Mouse (Mus musculus) kidney, embryonic 14.5 days (tissue): ENCODE measurements at regions not wholly inside any gene's neighbourhood (a gene's known extent, or its start where the extent isn't known, plus 50 kb on each side); places are given as distances from the start of the nearest gene placed in this dataset.

Source experiments
- ATAC-seq: fragments of 200-750 bp; cut with Nextera tagmentation; 2 replicates; pipeline ENCODE4 v1.8.0; 2017; ENCODE audit warnings: moderate number of reproducible peaks, mild to moderate bottlenecking, moderate TSS enrichment, moderate library complexity; ENCODE audit not compliant: low FRiP score, low TSS enrichment
- H3K27ac ChIP-seq: fragments of 300-500 bp; sonication (generic); 2 replicates; pipeline ENCODE4 v1.5.1; 2014; ENCODE audit warnings: low read depth, mild to moderate bottlenecking, low read length, moderate library complexity, mixed read lengths
- H3K27me3 ChIP-seq: fragments of 300-500 bp; sonication (generic); 2 replicates; pipeline ENCODE4 v1.6.1; 2014; ENCODE audit warnings: mild to moderate bottlenecking, low read length; ENCODE audit not compliant: control insufficient read depth, insufficient read depth
- H3K36me3 ChIP-seq: fragments of 300-500 bp; sonication (generic); 2 replicates; pipeline ENCODE4 v1.6.1; 2014; ENCODE audit warnings: low read length, mixed read lengths; ENCODE audit not compliant: control insufficient read depth, insufficient read depth
- H3K4me1 ChIP-seq: fragments of 300-500 bp; sonication (generic); 2 replicates; pipeline ENCODE4 v1.6.1; 2014; ENCODE audit warnings: low read length, mixed read lengths; ENCODE audit not compliant: control insufficient read depth, insufficient read depth
- H3K4me2 ChIP-seq: fragments of 300-500 bp; sonication (generic); replicated peaks from 2 replicates; pipeline ENCODE4 v1.6.1; 2014; ENCODE audit warnings: low read depth, mild to moderate bottlenecking, low read length
- H3K4me3 ChIP-seq: fragments of 300-500 bp; sonication (generic); 2 replicates; pipeline ENCODE4 v1.5.1; 2014; ENCODE audit warnings: mild to moderate bottlenecking, low read length
- H3K9ac ChIP-seq: fragments of 300-500 bp; sonication (generic); 2 replicates; pipeline ENCODE4 v1.6.1; 2014; ENCODE audit warnings: low read depth, mild to moderate bottlenecking, low read length, moderate library complexity
- H3K9me3 ChIP-seq: fragments of 300-500 bp; sonication (generic); 2 replicates; pipeline ENCODE4 v1.6.1; 2016; ENCODE audit warnings: low read length; ENCODE audit not compliant: control insufficient read depth
- WGBS: fragments of 180-500 bp; shearing (Covaris S2); extraction: QIAGEN DNeasy Blood & Tissue Kit; methylation state at CpG from one replicate; pipeline ENCODE4 v1.1.7; 2014; 5-methylcytosine and 5-hydroxymethylcytosine counted together

DNA sequence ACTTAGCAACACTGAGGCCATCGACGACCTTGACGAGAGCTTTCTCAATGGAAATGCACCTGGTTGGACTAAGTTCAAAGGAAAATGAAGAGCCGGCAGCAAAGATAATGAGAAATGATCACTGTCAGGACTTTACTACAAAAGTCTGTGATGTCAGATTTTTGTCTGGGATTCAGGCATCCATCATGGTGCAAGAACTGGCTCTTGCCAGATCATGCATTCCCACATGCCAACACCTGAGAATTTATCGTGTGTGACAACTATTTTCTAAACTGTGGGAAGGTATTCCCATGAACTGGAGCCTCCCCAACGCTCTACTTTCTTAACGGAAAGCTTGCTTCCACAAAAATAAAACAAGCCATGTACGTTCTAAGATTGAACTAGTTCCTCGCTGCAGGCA lies 58.1 kb downstream of the Irx6 start:
- Histone ChIP-seq H3K9me3 (no peaks in the 10 kb centered on the region), H3K36me3 (no peaks in the 10 kb centered on the region), H3K9ac (no peak overlapping the region), H3K4me2 (no peak overlapping the region), H3K4me1 (no peaks in the 10 kb centered on the region), H3K27ac (no peak overlapping the region), H3K27me3 (no peaks in the 10 kb centered on the region), H3K4me3 (no peak overlapping the region)
- ATAC-seq: no peak
- WGBS: 92% methylated on average over 9 of the region's 9 CpGs

DNA sequence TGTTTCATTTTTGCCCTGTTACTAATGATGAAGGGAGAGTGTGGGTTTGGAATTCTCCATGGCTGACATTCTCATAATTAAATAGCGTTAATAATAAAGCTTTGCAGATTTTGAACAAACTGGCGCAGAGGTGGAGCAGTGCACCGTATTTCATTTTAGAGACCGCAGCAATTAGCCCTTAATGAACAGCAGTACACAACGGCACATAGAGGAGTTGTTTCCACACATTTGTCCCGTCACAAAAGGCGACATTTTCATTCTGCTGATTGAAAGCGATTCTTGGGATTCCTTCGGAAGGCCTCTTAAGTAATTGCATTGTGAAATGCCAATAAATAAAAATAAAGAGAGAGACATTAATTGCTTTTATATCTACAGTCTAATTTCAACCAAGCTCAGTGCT lies 61.6 kb downstream of the Irx6 start:
- Histone ChIP-seq H3K4me3 (no peak overlapping the region), H3K4me1 (no peaks in the 10 kb centered on the region), H3K36me3 (no peaks in the 10 kb centered on the region), H3K9ac (no peak overlapping the region), H3K27me3 (no peaks in the 10 kb centered on the region), H3K27ac (no peak overlapping the region), H3K9me3 (no peaks in the 10 kb centered on the region), H3K4me2 (no peak overlapping the region)
- WGBS: 78% methylated on average over 9 of the region's 9 CpGs
- ATAC-seq: no peak

DNA sequence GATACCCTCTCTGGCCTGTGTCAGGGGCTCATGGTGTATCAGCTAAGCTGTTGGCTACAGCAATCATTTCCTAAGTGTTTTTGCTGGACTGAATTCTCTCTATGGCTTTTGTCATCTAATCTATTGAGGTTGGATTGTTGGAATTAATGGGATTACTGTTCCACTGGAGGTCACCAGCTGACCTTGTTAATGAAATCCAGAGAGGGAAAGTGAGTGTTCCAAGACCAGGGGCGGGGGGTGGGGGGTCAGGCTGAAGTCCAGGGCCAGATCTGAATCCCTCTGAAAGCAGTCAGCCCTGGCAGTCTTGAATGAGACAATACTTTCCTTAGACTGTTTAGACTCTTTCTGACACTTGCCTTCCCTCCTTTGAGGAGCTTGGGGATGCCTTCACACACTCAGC lies 64.0 kb downstream of the Irx6 start:
- Histone ChIP-seq H3K4me1 (no peaks in the 10 kb centered on the region), H3K27me3 (no peaks in the 10 kb centered on the region), H3K4me3 (no peak overlapping the region), H3K27ac (no peak overlapping the region), H3K36me3 (no peaks in the 10 kb centered on the region), H3K4me2 (no peak overlapping the region), H3K9ac (no peak overlapping the region), H3K9me3 (no peaks in the 10 kb centered on the region)
- no peak for ATAC-seq
- 50% methylated on average over 1 of the region's 1 CpGs for WGBS

DNA sequence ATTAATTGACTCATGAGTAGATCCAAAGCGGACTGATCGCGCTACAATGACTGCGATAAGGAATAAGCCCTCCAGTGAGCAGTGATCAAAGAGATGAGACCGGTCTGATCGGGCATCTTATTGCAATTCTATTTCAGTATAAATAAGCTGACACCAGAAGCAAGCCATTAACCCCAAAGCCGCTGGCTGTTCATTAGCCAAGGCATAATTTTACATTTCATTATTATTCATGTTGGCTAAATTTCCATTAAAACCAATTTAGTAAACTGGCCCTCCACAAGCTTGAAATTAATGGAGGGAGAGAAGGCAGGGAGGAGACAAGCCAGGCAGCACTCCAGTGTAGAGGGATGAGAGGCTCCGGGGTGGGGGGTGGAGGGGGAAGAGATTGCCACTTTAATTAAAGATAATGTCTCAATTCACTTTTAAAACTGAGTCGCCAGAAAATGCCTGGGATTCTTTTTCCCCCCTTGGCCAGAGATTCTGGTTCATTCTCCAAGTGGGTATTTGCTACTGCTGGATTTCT lies 66.3 kb downstream of the Irx6 start:
- H3K9me3 ChIP-seq: no peaks in the 10 kb centered on the region
- 66% methylated on average over 9 of the region's 9 CpGs for WGBS
- H3K4me1 ChIP-seq: no peaks in the 10 kb centered on the region
- no peaks in the 10 kb centered on the region for H3K27me3 ChIP-seq
- no peak overlapping the region for H3K27ac ChIP-seq
- no peaks in the 10 kb centered on the region for H3K36me3 ChIP-seq
- H3K4me2 ChIP-seq: no peak overlapping the region
- ATAC-seq: no peak
- H3K4me3 ChIP-seq: no peak overlapping the region
- no peak overlapping the region for H3K9ac ChIP-seq

DNA sequence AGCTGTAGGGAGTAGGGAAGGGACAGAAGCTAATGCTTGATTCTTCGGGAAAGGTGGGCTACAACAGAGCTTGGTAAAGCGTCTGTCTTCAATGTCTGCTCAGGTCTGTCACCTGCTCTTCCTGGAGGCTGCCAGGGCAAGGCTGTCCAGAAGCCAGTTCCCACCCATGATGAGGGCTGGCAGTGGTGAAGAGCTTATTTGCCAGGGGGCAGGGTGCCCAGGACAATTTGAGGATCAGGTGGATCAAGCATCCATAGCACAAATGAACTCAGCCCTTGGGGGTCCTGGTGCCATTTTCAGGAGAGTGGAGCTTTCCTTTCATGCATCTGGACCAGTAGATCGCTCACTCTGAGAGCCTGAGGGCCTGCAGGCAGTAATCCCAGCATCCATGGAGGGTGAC lies 67.7 kb downstream of the Irx6 start:
- ATAC-seq: no peak
- Histone ChIP-seq H3K36me3 (no peaks in the 10 kb centered on the region), H3K9me3 (no peaks in the 10 kb centered on the region), H3K4me3 (no peak overlapping the region), H3K4me1 (no peaks in the 10 kb centered on the region), H3K27ac (no peak overlapping the region), H3K4me2 (no peak overlapping the region), H3K9ac (no peak overlapping the region), H3K27me3 (no peaks in the 10 kb centered on the region)
- WGBS: 86% methylated on average over 3 of the region's 3 CpGs

DNA sequence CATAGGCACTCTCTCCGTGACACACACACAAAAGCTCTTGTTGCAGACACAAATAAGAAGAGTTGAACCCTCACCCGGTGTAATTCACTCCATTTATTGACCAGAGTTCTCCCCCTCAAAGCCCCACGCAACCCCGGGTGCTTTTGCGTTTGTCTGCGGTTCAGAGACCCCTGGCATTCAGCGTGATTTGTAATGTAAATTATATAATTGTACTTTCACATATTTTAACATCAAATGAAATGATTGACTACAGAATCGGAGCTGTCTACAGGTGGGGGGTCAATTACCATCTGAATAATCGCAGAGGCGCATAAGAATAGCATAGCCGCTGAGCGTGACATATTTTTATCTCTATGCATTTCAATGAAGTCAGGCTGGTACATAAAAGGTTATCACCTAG lies 69.0 kb downstream of the Irx6 start:
- ATAC-seq: no peak
- Histone ChIP-seq H3K4me1 (no peaks in the 10 kb centered on the region), H3K9me3 (no peaks in the 10 kb centered on the region), H3K4me3 (no peak overlapping the region), H3K36me3 (no peaks in the 10 kb centered on the region), H3K27me3 (no peaks in the 10 kb centered on the region), H3K4me2 (no peak overlapping the region), H3K27ac (no peak overlapping the region), H3K9ac (no peak overlapping the region)
- 54% methylated on average over 12 of the region's 12 CpGs for WGBS

DNA sequence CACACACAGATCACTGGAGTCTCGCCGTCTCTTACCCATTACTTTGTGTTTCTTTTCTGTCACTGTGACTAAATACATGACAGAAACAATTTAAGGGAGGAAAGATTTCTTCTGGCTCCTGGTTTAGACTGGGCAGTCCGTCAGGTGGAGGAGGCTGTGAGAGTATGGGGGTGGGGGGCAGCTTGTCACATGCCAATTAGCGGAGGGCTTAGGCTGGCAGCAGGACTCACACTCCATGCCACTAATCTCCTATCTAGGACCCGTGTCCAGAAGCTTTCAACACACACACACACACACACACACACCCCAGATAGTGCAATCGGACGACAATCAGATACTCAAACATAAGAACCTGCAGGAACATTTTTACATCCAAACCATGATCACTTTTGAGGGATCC lies 73.0 kb downstream of the Irx6 start:
- Histone ChIP-seq H3K36me3 (no peaks in the 10 kb centered on the region), H3K27ac (no peak overlapping the region), H3K27me3 (no peaks in the 10 kb centered on the region), H3K9ac (no peak overlapping the region), H3K4me1 (no peaks in the 10 kb centered on the region), H3K9me3 (no peaks in the 10 kb centered on the region), H3K4me2 (no peak overlapping the region), H3K4me3 (no peak overlapping the region)
- ATAC-seq: no peak
- 68% methylated on average over 7 of the region's 7 CpGs for WGBS

DNA sequence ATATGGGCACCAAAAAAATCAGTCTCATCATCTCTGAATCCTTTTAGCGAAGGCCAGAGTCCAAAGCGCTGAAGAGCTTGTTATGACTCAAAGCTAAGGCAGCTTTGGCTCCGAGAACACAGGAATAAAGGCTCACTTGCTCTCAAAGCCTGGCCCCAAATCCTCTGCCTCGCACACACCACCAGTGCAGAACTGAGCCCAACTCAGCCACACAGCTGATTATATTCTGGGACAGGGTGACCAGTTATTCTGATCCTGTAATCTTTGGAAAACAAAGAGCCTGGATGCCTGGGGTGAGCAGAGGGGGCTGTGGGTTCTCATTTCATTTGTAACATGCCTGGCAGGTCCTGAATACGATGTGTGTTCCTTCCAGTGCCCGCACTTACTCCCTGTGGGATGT lies 73.9 kb downstream of the Irx6 start:
- H3K4me3 ChIP-seq: no peak overlapping the region
- ATAC-seq: no peak
- H3K27me3 ChIP-seq: no peaks in the 10 kb centered on the region
- WGBS: 80% methylated on average over 6 of the region's 6 CpGs
- H3K4me2 ChIP-seq: no peak overlapping the region
- H3K9ac ChIP-seq: no peak overlapping the region
- no peaks in the 10 kb centered on the region for H3K4me1 ChIP-seq
- H3K27ac ChIP-seq: no peak overlapping the region
- H3K36me3 ChIP-seq: no peaks in the 10 kb centered on the region
- no peaks in the 10 kb centered on the region for H3K9me3 ChIP-seq

DNA sequence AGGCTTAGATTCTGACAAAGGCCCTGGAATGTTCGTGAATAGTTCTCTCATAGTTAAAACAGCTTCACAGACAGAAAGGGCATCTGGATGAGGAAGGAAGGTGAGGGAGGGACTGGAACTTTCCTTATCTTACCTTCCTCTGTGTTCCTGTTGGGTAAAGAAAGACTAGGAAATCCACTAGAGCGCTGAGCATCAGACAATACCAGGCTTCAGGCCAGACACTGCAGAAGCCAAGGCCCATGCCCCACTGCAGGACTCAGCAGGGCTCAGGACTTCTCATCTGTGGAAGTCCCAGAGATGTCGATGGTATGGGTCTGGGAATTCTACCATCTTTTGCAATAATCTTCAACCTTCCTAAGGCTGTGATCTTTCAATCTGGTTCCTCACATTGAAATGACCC lies 67.2 kb upstream of the Mmp2 start:
- H3K9me3 ChIP-seq: no peaks in the 10 kb centered on the region; the same call in 1 of the 2 replicates
- 88% methylated on average over 3 of the region's 3 CpGs for WGBS
- ATAC-seq: no peak

More for the DNA sequence above, 67.2 kb upstream of the Mmp2 start:
- H3K27me3 ChIP-seq: no peaks in the 10 kb centered on the region
- no peak overlapping the region for H3K4me3 ChIP-seq
- H3K9ac ChIP-seq: no peak overlapping the region
- no peak overlapping the region for H3K27ac ChIP-seq
- no peaks in the 10 kb centered on the region for H3K36me3 ChIP-seq
- 0 out of 2 replicates have a peak, but pooled peaks cover 5% of the 10 kb centered on the region for H3K4me1 ChIP-seq
- H3K4me2 ChIP-seq: no peak overlapping the region
